Mouse (Mus musculus): ENCODE data around the gene Chd3. TPM values are rescaled to one million over a fixed set of nuclear protein-coding genes. Genes with fewer than 3 reads are reported as not detected.

Chd3 gene
- polyA plus RNA-seq, 1 experiment from 2014 or later: 78.7 TPM

- Histone ChIP-seq H3K36me3 (peaks cover 26% of the 10 kb centered on the region), H3K9ac (replicated peaks) (peak overlapping the region; percentile 99), H3K27me3 (no peaks in the 10 kb centered on the region), H3K27ac (replicated peaks) (peak overlapping the region; percentile 100), H3K9me3 (no peaks in the 10 kb centered on the region), H3K4me3 (peak overlapping the region; percentile 98), H3K4me1 (peaks cover 60% of the 10 kb centered on the region), H3K4me2 (replicated peaks) (peak overlapping the region; percentile 87)
- under 1% methylated on average over 22 of the region's 22 CpGs for WGBS
- no peak for ATAC-seq (ENCODE audit: low FRiP score, low read depth)
These were observed 2.2 kb downstream of the Chd3 start for GRCm38 (mm10) chr11:69366855-69367615.

GRCm38 (mm10) chr11:69366157-69366854, 2.9 kb downstream of the Chd3 start:
- peaks cover 53% of the 10 kb centered on the region for H3K4me1 ChIP-seq
- H3K36me3 ChIP-seq: peaks cover 33% of the 10 kb centered on the region
- ATAC-seq (ENCODE audit: low FRiP score, low read depth): peak; percentile 77
- WGBS: under 1% methylated on average over 26 of the region's 26 CpGs
- H3K27ac ChIP-seq (replicated peaks): peak overlapping the region; percentile 100
- H3K4me3 ChIP-seq: peak overlapping the region; percentile 98
- peak overlapping the region; percentile 99 for H3K9ac ChIP-seq (replicated peaks)
- H3K27me3 ChIP-seq: no peaks in the 10 kb centered on the region
- H3K4me2 ChIP-seq (replicated peaks): peak overlapping the region; percentile 87
- H3K9me3 ChIP-seq: no peaks in the 10 kb centered on the region

GRCm38 (mm10) chr11:69365722-69366121, 3.5 kb downstream of the Chd3 start:
- WGBS: 22% methylated on average over 6 of the region's 6 CpGs
- H3K27ac ChIP-seq (replicated peaks): peak overlapping the region; percentile 100
- no peak for ATAC-seq (ENCODE audit: low FRiP score, low read depth)

GRCm38 (mm10) chr11:69364910-69365309, 4.3 kb downstream of the Chd3 start:
- Histone ChIP-seq H3K36me3 (peaks cover 45% of the 10 kb centered on the region), H3K4me2 (replicated peaks) (peak overlapping the region; percentile 87), H3K9me3 (no peaks in the 10 kb centered on the region), H3K27ac (replicated peaks) (peak overlapping the region; percentile 100), H3K27me3 (no peaks in the 10 kb centered on the region), H3K4me1 (peaks cover 42% of the 10 kb centered on the region), H3K9ac (replicated peaks) (peak overlapping the region; percentile 37; the same call in 1 of the 2 replicates), H3K4me3 (no peak overlapping the region)
- WGBS: under 1% methylated on average over 6 of the region's 6 CpGs
- ATAC-seq (ENCODE audit: low FRiP score, low read depth): no peak

More at GRCm38 (mm10) chr11:69365722-69366121, 3.5 kb downstream of the Chd3 start:
- no peaks in the 10 kb centered on the region for H3K9me3 ChIP-seq
- H3K27me3 ChIP-seq: no peaks in the 10 kb centered on the region
- H3K4me3 ChIP-seq: peak overlapping the region; percentile 98
- H3K36me3 ChIP-seq: peaks cover 37% of the 10 kb centered on the region
- peak overlapping the region; percentile 87 for H3K4me2 ChIP-seq (replicated peaks)
- H3K9ac ChIP-seq (replicated peaks): peak overlapping the region; percentile 67
- peaks cover 47% of the 10 kb centered on the region for H3K4me1 ChIP-seq

- ATAC-seq (ENCODE audit: low FRiP score, low read depth): no peak
- H3K4me2 ChIP-seq (replicated peaks): peak overlapping the region; percentile 87
- 51% methylated on average over 8 of the region's 8 CpGs for WGBS
- peaks cover 39% of the 10 kb centered on the region for H3K4me1 ChIP-seq
- H3K36me3 ChIP-seq: peaks cover 50% of the 10 kb centered on the region
- H3K4me3 ChIP-seq: no peak overlapping the region
- no peaks in the 10 kb centered on the region for H3K9me3 ChIP-seq
- H3K27ac ChIP-seq (replicated peaks): peak overlapping the region; percentile 100
- H3K27me3 ChIP-seq: no peaks in the 10 kb centered on the region
- peak overlapping the region; percentile 37; the same call in 1 of the 2 replicates for H3K9ac ChIP-seq (replicated peaks)
These were observed 4.8 kb downstream of the Chd3 start for GRCm38 (mm10) chr11:69364376-69364775.

GRCm38 (mm10) chr11:69362479-69362878, 6.7 kb downstream of the Chd3 start:
- no peak overlapping the region for H3K9ac ChIP-seq (replicated peaks)
- H3K27ac ChIP-seq (replicated peaks): no peak overlapping the region
- H3K36me3 ChIP-seq: peaks cover 67% of the 10 kb centered on the region
- H3K4me1 ChIP-seq: peaks cover 31% of the 10 kb centered on the region
- no peaks in the 10 kb centered on the region for H3K9me3 ChIP-seq
- H3K4me3 ChIP-seq: no peak overlapping the region
- no peak overlapping the region for H3K4me2 ChIP-seq (replicated peaks)
- H3K27me3 ChIP-seq: no peaks in the 10 kb centered on the region
- ATAC-seq (ENCODE audit: low FRiP score, low read depth): no peak
- WGBS: 90% methylated on average over 2 of the region's 2 CpGs

- no peaks in the 10 kb centered on the region for H3K27me3 ChIP-seq
- WGBS: 74% methylated on average over 7 of the region's 7 CpGs
- no peak overlapping the region for H3K4me3 ChIP-seq
- no peak overlapping the region for H3K9ac ChIP-seq (replicated peaks)
- no peak for ATAC-seq (ENCODE audit: low FRiP score, low read depth)
- peaks cover 28% of the 10 kb centered on the region for H3K4me1 ChIP-seq
- H3K4me2 ChIP-seq (replicated peaks): no peak overlapping the region
- no peak overlapping the region for H3K27ac ChIP-seq (replicated peaks)
- H3K36me3 ChIP-seq: peaks cover 72% of the 10 kb centered on the region
- H3K9me3 ChIP-seq: no peaks in the 10 kb centered on the region
These were observed 7.2 kb downstream of the Chd3 start for GRCm38 (mm10) chr11:69362021-69362420.

GRCm38 (mm10) chr11:69357690-69358089, 11.5 kb downstream of the Chd3 start:
- Histone ChIP-seq H3K27ac (replicated peaks) (no peak overlapping the region), H3K36me3 (peaks cover 96% of the 10 kb centered on the region), H3K27me3 (no peaks in the 10 kb centered on the region), H3K4me1 (0 out of 2 replicates have a peak, but pooled peaks cover 4% of the 10 kb centered on the region), H3K9me3 (no peaks in the 10 kb centered on the region), H3K9ac (replicated peaks) (no peak overlapping the region), H3K4me3 (no peak overlapping the region), H3K4me2 (replicated peaks) (no peak overlapping the region)
- WGBS: 95% methylated on average over 12 of the region's 12 CpGs
- ATAC-seq (ENCODE audit: low FRiP score, low read depth): no peak

- H3K4me2 ChIP-seq (replicated peaks): no peak overlapping the region
- 91% methylated on average over 5 of the region's 5 CpGs for WGBS
- H3K4me3 ChIP-seq: no peak overlapping the region
- peaks cover 97% of the 10 kb centered on the region for H3K36me3 ChIP-seq
- ATAC-seq (ENCODE audit: low FRiP score, low read depth): no peak
- no peak overlapping the region for H3K9ac ChIP-seq (replicated peaks)
- H3K27me3 ChIP-seq: no peaks in the 10 kb centered on the region
- no peaks in the 10 kb centered on the region for H3K9me3 ChIP-seq
- no peaks in the 10 kb centered on the region for H3K4me1 ChIP-seq
- no peak overlapping the region for H3K27ac ChIP-seq (replicated peaks)
These were observed 12.7 kb downstream of the Chd3 start for GRCm38 (mm10) chr11:69356544-69356943.

- H3K36me3 ChIP-seq: peaks cover 84% of the 10 kb centered on the region
- no peaks in the 10 kb centered on the region for H3K9me3 ChIP-seq
- H3K4me2 ChIP-seq (replicated peaks): no peak overlapping the region
- H3K27ac ChIP-seq (replicated peaks): no peak overlapping the region
- 91% methylated on average over 24 of the region's 26 CpGs for WGBS
- no peaks in the 10 kb centered on the region for H3K27me3 ChIP-seq
- no peak for ATAC-seq (ENCODE audit: low FRiP score, low read depth)
- no peak overlapping the region for H3K9ac ChIP-seq (replicated peaks)
- H3K4me3 ChIP-seq: no peak overlapping the region
- H3K4me1 ChIP-seq: peaks cover 2% of the 10 kb centered on the region
These were observed 22.8 kb downstream of the Chd3 start for GRCm38 (mm10) chr11:69346441-69346840.

GRCm38 (mm10) chr11:69340161-69341131, 28.8 kb downstream of the Chd3 start, which contains the start of gene Rnf227:
Gene Rnf227, plus strand, starts transcription at chr11:69340461.
- peaks cover 24% of the 10 kb centered on the region for H3K36me3 ChIP-seq
- H3K4me1 ChIP-seq: peaks cover 16% of the 10 kb centered on the region
- H3K9me3 ChIP-seq: no peaks in the 10 kb centered on the region
- ATAC-seq (ENCODE audit: low FRiP score, low read depth): peak; percentile 87
- peak within 1 kb of the TSS; percentile 80 for H3K27ac ChIP-seq (replicated peaks)
- H3K4me2 ChIP-seq (replicated peaks): peak within 1 kb of the TSS; percentile 79
- peak within 1 kb of the TSS; percentile 60 for H3K4me3 ChIP-seq
- peak within 1 kb of the TSS; percentile 59 for H3K9ac ChIP-seq (replicated peaks)
- peaks cover 19% of the 10 kb centered on the region for H3K27me3 ChIP-seq
- 1% methylated on average over 98 of the region's 99 CpGs for WGBS
